Mouse (Mus musculus): ENCODE measurements around the gene Cenpk. TPM values are rescaled to one million over a fixed set of nuclear protein-coding genes. Genes with fewer than 3 reads are reported as not detected.

Cenpk gene
- total RNA-seq, 2 experiments from 2014 or later: 0.65 to 1.7 TPM

GRCm38 (mm10) chr13:104286336-104286735 lies 57.9 kb downstream of the Cenpk start:
- peak overlapping the region; percentile 47 for H3K4me3 ChIP-seq
- DNase-seq (ENCODE audit: extremely low spot score in 1 of 2, low spot score in 2 of 2): no peak
- H3K27ac ChIP-seq: peak overlapping the region; percentile 81
- intact Hi-C loops (cut with DNase I): loop anchor here (1.0 to 5.0 kb wide), 2 partner anchors 503 to 651 kb away; no protein-coding TSS in a partner anchor
- no peak for TF ChIP-seq CTCF (IDR thresholded peaks at IDR 0.05)

GRCm38 (mm10) chr13:104286897-104287309 lies 58.5 kb downstream of the Cenpk start:
- Histone ChIP-seq H3K4me3 (peak overlapping the region; percentile 47), H3K27ac (peak overlapping the region; percentile 81)
- peak; percentile 74 to 87 for DNase-seq (ENCODE audit: extremely low spot score in 1 of 2, low spot score in 2 of 2)
- no peak for TF ChIP-seq CTCF (IDR thresholded peaks at IDR 0.05)
- intact Hi-C loops (cut with DNase I): loop anchor here (1.0 to 5.0 kb wide), 2 partner anchors 502 to 650 kb away; no protein-coding TSS in a partner anchor

- DNase-seq (ENCODE audit: extremely low spot score in 1 of 2, low spot score in 2 of 2): no peak
- Histone ChIP-seq H3K27ac (peak within 1 kb of the TSS; percentile 81), H3K4me3 (peak within 1 kb of the TSS; percentile 47)
- no peak for TF ChIP-seq CTCF (IDR thresholded peaks at IDR 0.05)
- intact Hi-C loops (cut with DNase I): loop anchor here (5.0 kb wide), 1 partner anchor 650 kb away; no protein-coding TSS in a partner anchor
Measured at GRCm38 (mm10) chr13:104287366-104288225, 59.2 kb downstream of the Cenpk start, which contains the start of gene Adamts6. TSS of gene Adamts6 (plus strand) at chr13:104287835.

GRCm38 (mm10) chr13:104288226-104288859 lies 59.9 kb downstream of the Cenpk start:
- no peak for TF ChIP-seq CTCF (IDR thresholded peaks at IDR 0.05)
- intact Hi-C loops (cut with DNase I): loop anchor here (5.0 kb wide), 1 partner anchor 649 kb away; no protein-coding TSS in a partner anchor
- peak in 1 of 2 experiments; percentile 34 for DNase-seq (ENCODE audit: extremely low spot score in 1 of 2, low spot score in 2 of 2)
- Histone ChIP-seq H3K27ac (peak overlapping the region; percentile 41; the same call in 1 of the 2 replicates), H3K4me3 (peak overlapping the region; percentile 47)

DNA sequence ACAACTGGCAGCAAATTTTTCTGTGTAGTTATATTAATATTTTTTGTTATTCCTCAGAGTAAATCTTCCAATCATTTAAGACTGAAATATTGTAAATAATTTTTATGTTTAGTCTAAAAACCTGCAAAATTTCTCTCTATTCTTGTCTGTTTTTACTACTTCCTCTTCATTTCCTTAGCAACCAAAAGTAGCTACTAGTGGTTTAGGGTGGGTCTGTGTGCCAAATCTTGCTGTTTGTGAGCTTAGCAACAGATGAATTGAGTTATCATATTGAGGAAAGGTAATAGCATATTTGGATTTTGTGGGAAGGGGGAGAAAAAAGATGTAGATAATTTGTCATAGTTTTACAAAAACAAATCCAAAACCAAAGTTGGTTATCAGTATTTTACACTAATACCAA lies 60.8 kb downstream of the Cenpk start:
- no peak overlapping the region for H3K4me3 ChIP-seq
- DNase-seq (ENCODE audit: extremely low spot score in 1 of 2, low spot score in 2 of 2): no peak
- H3K27ac ChIP-seq: no peak overlapping the region
- no peak for TF ChIP-seq CTCF (IDR thresholded peaks at IDR 0.05)
- intact Hi-C loops (cut with DNase I): loop anchor here (5.0 kb wide), 1 partner anchor 648 kb away; no protein-coding TSS in a partner anchor

- DNase-seq (ENCODE audit: extremely low spot score in 1 of 2, low spot score in 2 of 2): no peak
- H3K27ac ChIP-seq: no peak overlapping the region
- intact Hi-C loops (cut with DNase I): no loop called here
- H3K4me3 ChIP-seq: no peak overlapping the region
- no peak for TF ChIP-seq CTCF (IDR thresholded peaks at IDR 0.05)
Measured at GRCm38 (mm10) chr13:104295472-104295871, 67.1 kb downstream of the Cenpk start.

Other genes starting within 250 kb of the Cenpk start
- 10 to 100 TPM; 24.1 to 27.0 TPM for gene Nln, start 119.0 kb upstream of the Cenpk start, total RNA-seq (2021)
- gene Sgtb, start 118.9 kb upstream of the Cenpk start, total RNA-seq (2021): 100 to 1,000 TPM; 133 to 139 TPM
- 10 to 100 TPM; 49.1 to 55.0 TPM for gene Trappc13, start 50.1 kb upstream of the Cenpk start, total RNA-seq (2021)
- 10 to 100 TPM; 52.5 to 56.1 TPM for gene Trim23, start 49.8 kb upstream of the Cenpk start, total RNA-seq (2021)
- 10 to 100 TPM; 14.0 to 15.5 TPM for gene Ppwd1, start 232 bp downstream of the Cenpk start, total RNA-seq (2021)
- gene Adamts6, start 59.2 kb downstream of the Cenpk start, total RNA-seq (2021): 1 to 10 TPM; 3.9 to 4.6 TPM